Mouse (Mus musculus): ENCODE measurements around the gene Uhrf1. TPM values are rescaled to one million over a fixed set of nuclear protein-coding genes. Genes with fewer than 3 reads are reported as not detected.
A peak's percentile ranks its signal among the peaks of the same experiment; 100 is the strongest.

Gene Uhrf1
- polyA plus RNA-seq (2012; rRNA removed) (72.6 and 86.2 TPM in 2 replicates), polyA plus RNA-seq (2014; fragmentation: Nextera tagmentation; extraction: Ambion mirVana) (76.0 and 90.8 TPM in 2 replicates)

- Histone ChIP-seq H3K27me3 (ENCODE audit: control insufficient read depth, insufficient read depth, low read length) (no peaks in the 10 kb centered on the region), H3K4me3 (ENCODE audit: insufficient read depth in 1 of 2, low read depth in 2 of 2, low read length in 2 of 2) (peak within 1 kb of the TSS; percentile 80 to 88), H3K4me1 (replicated peaks; ENCODE audit: control insufficient read depth in 2 of 2, insufficient read depth in 2 of 2, low read length in 1 of 2) (peaks cover 16 to 26% of the 10 kb centered on the region in 2 experiments), H3K4me2 (ENCODE audit: low read depth) (peak within 1 kb of the TSS; percentile 88), H3K9ac (replicated peaks) (peak within 1 kb of the TSS; percentile 88), H3K9me3 (ENCODE audit: control insufficient read depth, low read length) (no peaks in the 10 kb centered on the region), H3K36me3 (replicated peaks; ENCODE audit: control insufficient read depth, insufficient read depth, low read depth) (peaks cover 36% of the 10 kb centered on the region), H3K27ac (peak within 1 kb of the TSS; percentile 93)
- TF ChIP-seq CTCF (IDR thresholded peaks at IDR 0.05; ENCODE audit: low read depth) = no peak
- TF ChIP-seq EP300 (IDR thresholded peaks at IDR 0.05; ENCODE audit: low read depth) = no peak; the same call in 1 of the 2 replicates
- DNase-seq (ENCODE audit: low read depth in 3 of 3, low spot score in 3 of 3) = peak; percentile 96 to 97 (median 96)
- peak; percentile 85 for ATAC-seq (ENCODE audit: insufficient read depth)
- WGBS (ENCODE audit: insufficient replicate concordance) = under 1% methylated on average over 43 of the region's 43 CpGs
Measured at GRCm38 (mm10) chr17:56303160-56303846, at the start of gene Uhrf1. Uhrf1 (plus strand) TSS chr17:56303321.

GRCm38 (mm10) chr17:56254695-56255094 is 48.4 kb upstream of the Uhrf1 start:
- Histone ChIP-seq H3K9me3 (ENCODE audit: control insufficient read depth, low read length) (no peaks in the 10 kb centered on the region), H3K27me3 (ENCODE audit: control insufficient read depth, insufficient read depth, low read length) (no peaks in the 10 kb centered on the region), H3K4me2 (ENCODE audit: low read depth) (no peak overlapping the region), H3K4me3 (ENCODE audit: insufficient read depth in 1 of 2, low read depth in 2 of 2, low read length in 2 of 2) (no peak overlapping the region), H3K9ac (replicated peaks) (no peak overlapping the region), H3K4me1 (replicated peaks; ENCODE audit: control insufficient read depth in 2 of 2, insufficient read depth in 2 of 2, low read length in 1 of 2) (peaks cover 0 to 6% of the 10 kb centered on the region in 2 experiments; a peak in 2 of 4 replicates), H3K36me3 (replicated peaks; ENCODE audit: control insufficient read depth, insufficient read depth, low read depth) (peaks cover 12% of the 10 kb centered on the region), H3K27ac (no peak overlapping the region)
- DNase-seq (ENCODE audit: low read depth in 3 of 3, low spot score in 3 of 3) (no peak), ATAC-seq (ENCODE audit: insufficient read depth) (no peak)
- 85% methylated on average over 4 of the region's 4 CpGs for WGBS (ENCODE audit: insufficient replicate concordance)
- TF ChIP-seq CTCF (IDR thresholded peaks at IDR 0.05; ENCODE audit: low read depth) (no peak), EP300 (IDR thresholded peaks at IDR 0.05; ENCODE audit: low read depth) (no peak)

GRCm38 (mm10) chr17:56255429-56255828 is 47.7 kb upstream of the Uhrf1 start:
- no peak for ATAC-seq (ENCODE audit: insufficient read depth)
- Histone ChIP-seq H3K4me1 (replicated peaks; ENCODE audit: control insufficient read depth in 2 of 2, insufficient read depth in 2 of 2, low read length in 1 of 2) (peaks cover 0 to 6% of the 10 kb centered on the region in 2 experiments; a peak in 2 of 4 replicates), H3K27ac (no peak overlapping the region), H3K9ac (replicated peaks) (no peak overlapping the region), H3K9me3 (ENCODE audit: control insufficient read depth, low read length) (no peaks in the 10 kb centered on the region), H3K4me2 (ENCODE audit: low read depth) (peak overlapping the region; percentile 51), H3K27me3 (ENCODE audit: control insufficient read depth, insufficient read depth, low read length) (no peaks in the 10 kb centered on the region), H3K4me3 (ENCODE audit: insufficient read depth in 1 of 2, low read depth in 2 of 2, low read length in 2 of 2) (no peak overlapping the region), H3K36me3 (replicated peaks; ENCODE audit: control insufficient read depth, insufficient read depth, low read depth) (peaks cover 18% of the 10 kb centered on the region)
- TF ChIP-seq EP300 (IDR thresholded peaks at IDR 0.05; ENCODE audit: low read depth) (no peak), CTCF (IDR thresholded peaks at IDR 0.05; ENCODE audit: low read depth) (no peak)
- WGBS (ENCODE audit: insufficient replicate concordance) = 19% methylated on average over 9 of the region's 9 CpGs
- no peak for DNase-seq (ENCODE audit: low read depth in 3 of 3, low spot score in 3 of 3)

- WGBS (ENCODE audit: insufficient replicate concordance) = under 1% methylated on average over 32 of the region's 32 CpGs
- Histone ChIP-seq H3K27ac (peak overlapping the region; percentile 96), H3K27me3 (ENCODE audit: control insufficient read depth, insufficient read depth, low read length) (no peaks in the 10 kb centered on the region), H3K9ac (replicated peaks) (peak overlapping the region; percentile 64), H3K4me3 (ENCODE audit: insufficient read depth in 1 of 2, low read depth in 2 of 2, low read length in 2 of 2) (peak overlapping the region; percentile 74 to 82), H3K36me3 (replicated peaks; ENCODE audit: control insufficient read depth, insufficient read depth, low read depth) (peaks cover 18% of the 10 kb centered on the region), H3K4me1 (replicated peaks; ENCODE audit: control insufficient read depth in 2 of 2, insufficient read depth in 2 of 2, low read length in 1 of 2) (peaks cover 0 to 6% of the 10 kb centered on the region in 2 experiments; a peak in 2 of 4 replicates), H3K4me2 (ENCODE audit: low read depth) (peak overlapping the region; percentile 99), H3K9me3 (ENCODE audit: control insufficient read depth, low read length) (no peaks in the 10 kb centered on the region)
- TF ChIP-seq EP300 (IDR thresholded peaks at IDR 0.05; ENCODE audit: low read depth) (no peak), CTCF (IDR thresholded peaks at IDR 0.05; ENCODE audit: low read depth) (peak; percentile 99)
- DNase-seq (ENCODE audit: low read depth in 3 of 3, low spot score in 3 of 3) (peak; percentile 98), ATAC-seq (ENCODE audit: insufficient read depth) (peak; percentile 87)
Measured at GRCm38 (mm10) chr17:56255863-56256238, 47.3 kb upstream of the Uhrf1 start.

- peaks cover 18% of the 10 kb centered on the region for H3K36me3 ChIP-seq (replicated peaks; ENCODE audit: control insufficient read depth, insufficient read depth, low read depth)
- H3K9me3 ChIP-seq (ENCODE audit: control insufficient read depth, low read length) = no peaks in the 10 kb centered on the region
- peak; percentile 88 for ATAC-seq (ENCODE audit: insufficient read depth)
- TF ChIP-seq EP300 (IDR thresholded peaks at IDR 0.05; ENCODE audit: low read depth) (no peak; the same call in 1 of the 2 replicates), CTCF (IDR thresholded peaks at IDR 0.05; ENCODE audit: low read depth) (no peak)
- H3K27me3 ChIP-seq (ENCODE audit: control insufficient read depth, insufficient read depth, low read length) = no peaks in the 10 kb centered on the region
- peak within 1 kb of the TSS; percentile 99 for H3K4me2 ChIP-seq (ENCODE audit: low read depth)
- under 1% methylated on average over 28 of the region's 28 CpGs for WGBS (ENCODE audit: insufficient replicate concordance)
- H3K9ac ChIP-seq (replicated peaks) = peak within 1 kb of the TSS; percentile 69
- H3K4me1 ChIP-seq (replicated peaks; ENCODE audit: control insufficient read depth in 2 of 2, insufficient read depth in 2 of 2, low read length in 1 of 2) = peaks cover 0 to 6% of the 10 kb centered on the region in 2 experiments; a peak in 3 of 4 replicates
- DNase-seq (ENCODE audit: low read depth in 3 of 3, low spot score in 3 of 3) = peak; percentile 97 to 98 (median 98)
- H3K4me3 ChIP-seq (ENCODE audit: insufficient read depth in 1 of 2, low read depth in 2 of 2, low read length in 2 of 2) = peak within 1 kb of the TSS; percentile 74 to 82
- H3K27ac ChIP-seq = peak within 1 kb of the TSS; percentile 96
Measured at GRCm38 (mm10) chr17:56256239-56256881, 46.8 kb upstream of the Uhrf1 start, which contains the start of gene Fem1a. Fem1a (plus strand) TSS chr17:56256810.

All from liver, embryonic 14.5 days (tissue).